9 mouse cellular contexts compared by ENCODE assay signal in the genomic region with DNA sequence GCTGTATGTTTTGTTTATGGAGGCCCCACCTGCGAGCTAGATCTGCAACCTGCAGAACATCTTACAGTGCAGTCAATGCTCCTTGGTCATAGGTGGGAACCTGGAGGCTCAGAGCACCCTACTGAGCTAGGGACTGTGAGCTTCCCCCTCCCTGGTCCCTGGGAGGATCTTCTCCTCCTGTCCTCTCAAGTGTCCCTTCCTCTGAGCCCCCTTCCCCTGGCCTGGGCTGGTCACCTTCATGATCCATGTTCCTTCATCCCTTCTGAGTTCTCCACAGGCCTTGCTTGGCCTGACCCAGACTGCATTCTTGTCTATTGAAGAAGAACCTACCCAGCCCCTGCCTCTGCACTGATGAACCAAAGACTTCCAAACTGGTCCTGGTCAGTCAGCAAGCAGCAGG. TPM values are rescaled to one million over a fixed set of nuclear protein-coding genes. Genes with fewer than 3 reads are reported as not detected.
DNase-seq lines count a peak whose midpoint lies in the region; ATAC-seq lines count a peak whose summit lies in the region.
"Had no signal": no experiment of that assay in that cellular context is flagged by ENCODE, and none has a peak within 500 bp of the region (broad histone marks: within the 10 kb centered on the region; RNA-seq: fewer than 3 reads in every experiment).

No protein-coding gene starts in this region.

- H3K27ac ChIP-seq in heart, embryonic 13.5 days (replicated peaks): peak overlapping the region; percentile 78; the same call in 1 of the 2 replicates
- no peak overlapping the region for H3K27ac ChIP-seq in liver, embryonic 12.5 days

- no peak for DNase-seq in heart, postnatal 14 days
- DNase-seq in urinary bladder, postnatal 25 days (ENCODE audit: low spot score): peak; percentile 2
- no peak for DNase-seq in urinary bladder, postnatal 10 days (ENCODE audit: low spot score)
- no peak for DNase-seq in cerebellum, adult 9-11 months
- DNase-seq in adrenal gland, adult (ENCODE audit: inconsistent age in 2 of 2, low spot score in 1 of 2): no peak
- DNase-seq in left cerebral cortex, postnatal 25 days (ENCODE audit: low spot score in 2 of 2): no peak

- no peak for ATAC-seq in heart, embryonic 13.5 days (ENCODE audit: extremely low read depth, insufficient number of reproducible peaks, low FRiP score, low TSS enrichment)
- ATAC-seq in liver, embryonic 12.5 days: 0 out of 2 replicates have a peak, but pooled peaks have one; percentile 1

- H3K4me3 ChIP-seq in heart, embryonic 13.5 days: peak overlapping the region; percentile 43; the same call in 1 of the 2 replicates
- no peak overlapping the region for H3K4me3 ChIP-seq in liver, embryonic 12.5 days

- peaks cover 35% of the 10 kb centered on the region for H3K4me1 ChIP-seq in heart, embryonic 13.5 days
- peaks cover 31% of the 10 kb centered on the region for H3K4me1 ChIP-seq in liver, embryonic 12.5 days

- H3K36me3 ChIP-seq in heart, embryonic 13.5 days: no peaks in the 10 kb centered on the region
- no peaks in the 10 kb centered on the region for H3K36me3 ChIP-seq in liver, embryonic 12.5 days

- no peak overlapping the region for H3K9ac ChIP-seq in heart, embryonic 13.5 days
- H3K9ac ChIP-seq in liver, embryonic 12.5 days: no peak overlapping the region

- peaks cover 52% of the 10 kb centered on the region for H3K27me3 ChIP-seq in heart, embryonic 13.5 days (replicated peaks)
- peaks cover 55% of the 10 kb centered on the region for H3K27me3 ChIP-seq in liver, embryonic 12.5 days (replicated peaks)

- H3K4me2 ChIP-seq in heart, embryonic 13.5 days: peak overlapping the region; percentile 67
- peak overlapping the region; percentile 45 for H3K4me2 ChIP-seq in liver, embryonic 12.5 days

- peaks cover 7% of the 10 kb centered on the region for H3K9me3 ChIP-seq in heart, embryonic 13.5 days
- H3K9me3 ChIP-seq in liver, embryonic 12.5 days (replicated peaks): peaks cover 6% of the 10 kb centered on the region; the same call in 1 of the 2 replicates

- intact Hi-C loops in heart, postnatal 14 days (cut with DNase I): no loop called here
- intact Hi-C loops in left cerebral cortex, postnatal 25 days (cut with DNase I): no loop called here

- WGBS in heart, embryonic 13.5 days: 53% methylated on average over 1 of the region's 1 CpGs
- 25% methylated on average over 1 of the region's 1 CpGs for WGBS in liver, embryonic 12.5 days (ENCODE audit: insufficient replicate concordance)

RNA-seq across cellular contexts. Expression of gene Pck1, which starts 21.7 kb away (rescaled TPM):
- 0.05 and 0.08 TPM in 2 replicates for polyA plus RNA-seq in heart, embryonic 13.5 days (2015; fragmentation: Nextera tagmentation; extraction: Ambion mirVana)
- total RNA-seq in heart, postnatal 14 days (2021): 10 to 100 TPM in 1 of 2 experiments, 1 to 10 TPM in 1; 7.2 to 42.3 TPM
- polyA plus RNA-seq in liver, embryonic 12.5 days (2016; fragmentation: Nextera tagmentation; extraction: Ambion mirVana): 0.07 and 0.20 TPM in 2 replicates
- not detected for total RNA-seq in left cerebral cortex, postnatal 25 days (2021)

RNA-seq across cellular contexts. Expression of gene Zbp1, which starts 44.2 kb away (rescaled TPM):
- polyA plus RNA-seq in heart, embryonic 13.5 days (2015; fragmentation: Nextera tagmentation; extraction: Ambion mirVana): 0.33 and 0.57 TPM in 2 replicates
- under 1 TPM; 0.31 to 0.44 TPM for total RNA-seq in heart, postnatal 14 days (2021)
- polyA plus RNA-seq in liver, embryonic 12.5 days (2016; fragmentation: Nextera tagmentation; extraction: Ambion mirVana): 0.21 and 0.36 TPM in 2 replicates
- total RNA-seq in left cerebral cortex, postnatal 25 days (2021): not detected

RNA-seq across cellular contexts. Expression of gene Ctcfl, which starts 55.2 kb away (rescaled TPM):
- polyA plus RNA-seq in heart, embryonic 13.5 days (2015; fragmentation: Nextera tagmentation; extraction: Ambion mirVana): 0.70 and 0.84 TPM in 2 replicates
- total RNA-seq in heart, postnatal 14 days (2021): under 1 TPM; 0.07 TPM
- polyA plus RNA-seq in liver, embryonic 12.5 days (2016; fragmentation: Nextera tagmentation; extraction: Ambion mirVana): 0.04 and 0.06 TPM in 2 replicates
- total RNA-seq in left cerebral cortex, postnatal 25 days (2021): under 1 TPM in 1 of 2 experiments, not detected in 1; 0.14 TPM
- polyA plus RNA-seq: large intestine, adult 2 months had no signal

Comparison
In these comparisons a context has a peak if more than half of its experiments do, and no peak if none do; other contexts are left out.
1. RNA of gene Pck1, which starts 21.7 kb away (total RNA-seq): 7.2 to 42.3 TPM in heart, postnatal 14 days; not detected in left cerebral cortex, postnatal 25 days; every median in the first group is over 4 times any median in the second.